Mouse (Mus musculus): ENCODE data around the gene Zfp423. TPM values are rescaled to one million over a fixed set of nuclear protein-coding genes. Genes with fewer than 3 reads are reported as not detected.
A peak's percentile ranks its signal among the peaks of the same experiment; 100 is the strongest.

Gene Zfp423
- total and polyA plus RNA-seq, 2 experiments from 2014 or later, result 18.4 to 34.6 TPM

DNA sequence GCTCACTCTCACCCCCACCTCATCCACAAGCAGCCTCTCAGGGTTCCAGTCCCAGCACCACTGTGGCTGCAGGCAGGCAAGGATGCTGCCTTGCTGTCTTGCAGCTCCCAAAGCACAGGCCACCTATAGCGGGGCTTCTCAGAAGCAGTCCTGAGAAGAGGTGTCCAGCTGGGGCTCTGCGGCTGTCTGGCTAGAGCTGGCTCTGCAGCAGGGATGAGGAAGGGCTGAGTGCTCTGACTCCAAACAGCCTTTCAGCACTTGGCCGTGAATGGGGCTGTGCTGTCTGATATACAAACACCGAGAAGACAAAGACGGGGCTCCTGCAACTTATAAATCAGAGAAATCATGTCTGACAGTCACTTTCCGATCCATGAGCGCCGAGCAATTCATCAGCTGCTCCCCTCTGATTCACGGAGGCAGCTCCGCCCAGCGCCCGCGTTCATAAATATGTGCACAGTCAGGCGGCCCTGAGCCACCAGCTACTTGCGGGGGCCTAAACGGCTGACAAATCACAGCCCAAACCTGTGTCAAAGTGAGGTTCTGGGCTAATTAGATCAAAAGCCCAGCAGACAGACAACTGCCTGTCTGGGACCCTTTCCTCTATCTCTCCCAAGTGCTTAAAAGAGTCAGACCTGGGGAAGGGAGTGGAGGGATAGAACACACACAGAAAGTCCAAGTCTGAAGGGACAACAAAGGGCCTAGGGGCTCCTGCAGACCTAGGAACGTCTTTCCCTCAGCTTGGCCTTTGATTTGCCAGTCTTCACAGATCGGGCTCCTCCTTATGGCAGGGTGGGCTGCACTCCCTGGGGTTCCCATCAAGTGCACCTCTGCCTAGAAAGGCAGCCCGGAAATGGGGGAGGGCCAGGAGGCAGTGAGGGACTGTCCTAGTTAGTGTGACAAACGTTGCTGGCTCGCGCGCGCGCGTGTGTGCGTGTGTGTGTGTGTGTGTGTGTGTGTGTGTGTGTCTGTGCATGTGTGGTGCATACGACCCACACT, 269.0 kb downstream of the Zfp423 start:
- WGBS, result 23% methylated on average over 28 of the region's 28 CpGs
- Histone ChIP-seq H3K4me3 (ENCODE audit: low read depth, low read length) (no peak overlapping the region), H3K36me3 (ENCODE audit: insufficient read depth) (no peaks in the 10 kb centered on the region), H3K9ac (peak overlapping the region; percentile 18), H3K27me3 (ENCODE audit: insufficient read depth, low read length) (no peaks in the 10 kb centered on the region), H3K4me2 (ENCODE audit: low read depth) (peak overlapping the region; percentile 40), H3K4me1 (ENCODE audit: insufficient read depth) (peaks cover 19% of the 10 kb centered on the region), H3K27ac (ENCODE audit: low read depth, low read length) (0 out of 2 replicates have a peak overlapping the region, but pooled peaks have one; percentile 10), H3K9me3 (ENCODE audit: low read length) (no peaks in the 10 kb centered on the region)
- peak; percentile 25 for ATAC-seq
- no peak for TF ChIP-seq CTCF (IDR thresholded peaks at IDR 0.05; ENCODE audit: low read depth)
- DNase-seq, result peak; percentile 67

GRCm38 (mm10) chr8:87689192-87689591, 270.2 kb downstream of the Zfp423 start:
- Histone ChIP-seq H3K27ac (ENCODE audit: low read depth, low read length) (no peak overlapping the region), H3K9ac (no peak overlapping the region), H3K27me3 (ENCODE audit: insufficient read depth, low read length) (no peaks in the 10 kb centered on the region), H3K4me1 (ENCODE audit: insufficient read depth) (peaks cover 23% of the 10 kb centered on the region), H3K4me3 (ENCODE audit: low read depth, low read length) (no peak overlapping the region), H3K36me3 (ENCODE audit: insufficient read depth) (no peaks in the 10 kb centered on the region), H3K9me3 (ENCODE audit: low read length) (no peaks in the 10 kb centered on the region), H3K4me2 (ENCODE audit: low read depth) (no peak overlapping the region)
- 34% methylated on average over 6 of the region's 6 CpGs for WGBS
- no peak for DNase-seq
- peak; percentile 51 for ATAC-seq
- TF ChIP-seq CTCF (IDR thresholded peaks at IDR 0.05; ENCODE audit: low read depth), result no peak

DNA sequence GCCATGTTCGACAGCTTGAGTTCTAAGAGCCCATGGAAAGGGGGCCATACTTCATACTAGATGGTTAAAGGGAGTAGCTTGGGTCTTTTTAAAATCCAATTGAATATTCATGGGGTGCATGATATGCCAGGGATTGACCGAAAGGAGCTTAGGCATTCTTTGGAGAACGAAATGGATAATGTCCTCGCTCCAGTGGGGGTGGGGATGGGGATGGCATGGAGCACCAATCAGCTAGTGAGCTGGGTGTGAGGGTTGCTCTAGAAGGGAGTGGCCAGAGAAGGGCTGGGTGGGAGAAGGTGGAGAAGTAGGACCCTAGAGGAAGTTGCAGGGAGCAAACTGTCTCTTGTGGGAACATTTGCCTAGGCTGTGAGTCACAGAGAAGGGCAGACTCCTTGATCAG, 271.0 kb downstream of the Zfp423 start:
- Histone ChIP-seq H3K9ac (no peak overlapping the region), H3K4me1 (ENCODE audit: insufficient read depth) (peaks cover 23% of the 10 kb centered on the region), H3K4me3 (ENCODE audit: low read depth, low read length) (no peak overlapping the region), H3K36me3 (ENCODE audit: insufficient read depth) (no peaks in the 10 kb centered on the region), H3K27me3 (ENCODE audit: insufficient read depth, low read length) (no peaks in the 10 kb centered on the region), H3K4me2 (ENCODE audit: low read depth) (no peak overlapping the region), H3K9me3 (ENCODE audit: low read length) (no peaks in the 10 kb centered on the region), H3K27ac (ENCODE audit: low read depth, low read length) (no peak overlapping the region)
- DNase-seq (no peak), ATAC-seq (no peak)
- 24% methylated on average over 4 of the region's 4 CpGs for WGBS
- TF ChIP-seq CTCF (IDR thresholded peaks at IDR 0.05; ENCODE audit: low read depth), result no peak

GRCm38 (mm10) chr8:87686986-87687698, 272.3 kb downstream of the Zfp423 start:
- 29% methylated on average over 10 of the region's 10 CpGs for WGBS
- Histone ChIP-seq H3K4me3 (ENCODE audit: low read depth, low read length) (no peak overlapping the region), H3K9ac (no peak overlapping the region), H3K4me1 (ENCODE audit: insufficient read depth) (peaks cover 23% of the 10 kb centered on the region), H3K27me3 (ENCODE audit: insufficient read depth, low read length) (no peaks in the 10 kb centered on the region), H3K9me3 (ENCODE audit: low read length) (no peaks in the 10 kb centered on the region), H3K4me2 (ENCODE audit: low read depth) (no peak overlapping the region), H3K27ac (ENCODE audit: low read depth, low read length) (no peak overlapping the region), H3K36me3 (ENCODE audit: insufficient read depth) (no peaks in the 10 kb centered on the region)
- ATAC-seq, result no peak; the same call in 1 of the 2 replicates
- no peak for TF ChIP-seq CTCF (IDR thresholded peaks at IDR 0.05; ENCODE audit: low read depth)
- DNase-seq, result no peak

DNA sequence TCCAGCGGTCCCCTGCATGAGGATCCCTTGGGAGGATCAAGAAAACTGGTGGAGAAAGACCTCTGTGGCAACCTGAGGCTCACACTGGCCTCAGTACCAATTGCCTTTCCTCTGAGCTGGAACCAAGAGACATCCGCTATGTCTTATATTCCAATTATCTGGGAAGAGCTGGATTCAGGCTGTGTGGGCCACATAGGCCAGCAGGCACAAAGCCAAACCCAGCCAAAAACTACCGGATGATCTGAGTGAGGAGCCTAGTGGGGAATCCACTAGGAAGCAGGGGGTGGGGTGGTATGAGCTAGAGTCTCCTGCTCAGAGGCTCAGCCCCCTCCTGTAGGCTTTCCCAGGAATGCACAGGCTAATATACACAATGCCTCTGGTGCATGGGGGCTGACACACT, 273.4 kb downstream of the Zfp423 start:
- DNase-seq, result no peak
- TF ChIP-seq CTCF (IDR thresholded peaks at IDR 0.05; ENCODE audit: low read depth), result no peak
- Histone ChIP-seq H3K9ac (no peak overlapping the region), H3K9me3 (ENCODE audit: low read length) (no peaks in the 10 kb centered on the region), H3K27me3 (ENCODE audit: insufficient read depth, low read length) (no peaks in the 10 kb centered on the region), H3K27ac (ENCODE audit: low read depth, low read length) (no peak overlapping the region), H3K36me3 (ENCODE audit: insufficient read depth) (no peaks in the 10 kb centered on the region), H3K4me1 (ENCODE audit: insufficient read depth) (peaks cover 23% of the 10 kb centered on the region), H3K4me3 (ENCODE audit: low read depth, low read length) (no peak overlapping the region), H3K4me2 (ENCODE audit: low read depth) (no peak overlapping the region)
- no peak for ATAC-seq
- 67% methylated on average over 3 of the region's 3 CpGs for WGBS

- no peaks in the 10 kb centered on the region for H3K36me3 ChIP-seq (ENCODE audit: insufficient read depth)
- no peak overlapping the region for H3K27ac ChIP-seq (ENCODE audit: low read depth, low read length)
- no peak for TF ChIP-seq CTCF (IDR thresholded peaks at IDR 0.05; ENCODE audit: low read depth)
- WGBS, result 21% methylated on average over 8 of the region's 8 CpGs
- peaks cover 20% of the 10 kb centered on the region for H3K4me1 ChIP-seq (ENCODE audit: insufficient read depth)
- no peaks in the 10 kb centered on the region for H3K9me3 ChIP-seq (ENCODE audit: low read length)
- H3K4me3 ChIP-seq (ENCODE audit: low read depth, low read length), result no peak overlapping the region
- ATAC-seq, result no peak; the same call in 1 of the 2 replicates
- no peak overlapping the region for H3K4me2 ChIP-seq (ENCODE audit: low read depth)
- no peak overlapping the region for H3K9ac ChIP-seq
- no peak for DNase-seq
- no peaks in the 10 kb centered on the region for H3K27me3 ChIP-seq (ENCODE audit: insufficient read depth, low read length)
Observed at GRCm38 (mm10) chr8:87685392-87685791, 274.0 kb downstream of the Zfp423 start.

DNA sequence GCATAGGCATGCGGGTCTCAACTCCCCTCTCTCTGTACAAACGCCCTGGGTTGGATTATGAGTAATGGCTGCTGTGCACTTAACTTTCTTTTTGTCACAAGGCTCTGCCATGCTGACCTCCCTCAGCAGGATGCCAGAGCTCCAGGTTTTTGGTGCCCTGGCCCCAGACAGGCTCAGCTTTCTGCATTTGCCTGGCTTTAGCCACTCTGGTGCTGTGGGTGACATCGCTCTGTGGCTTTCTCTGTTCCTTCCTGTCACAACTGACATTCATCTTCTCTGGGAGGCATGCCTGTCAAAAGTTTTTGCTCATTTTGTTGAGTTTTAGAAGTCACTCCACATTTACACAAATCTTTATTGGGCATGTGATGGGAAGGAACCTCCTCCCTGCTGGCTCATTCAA, 277.3 kb downstream of the Zfp423 start:
- 84% methylated on average over 3 of the region's 3 CpGs for WGBS
- Histone ChIP-seq H3K4me1 (ENCODE audit: insufficient read depth) (0 out of 2 replicates have a peak, but pooled peaks cover 4% of the 10 kb centered on the region), H3K4me3 (ENCODE audit: low read depth, low read length) (no peak overlapping the region), H3K9me3 (ENCODE audit: low read length) (no peaks in the 10 kb centered on the region), H3K9ac (no peak overlapping the region), H3K36me3 (ENCODE audit: insufficient read depth) (no peaks in the 10 kb centered on the region), H3K27me3 (ENCODE audit: insufficient read depth, low read length) (no peaks in the 10 kb centered on the region), H3K4me2 (ENCODE audit: low read depth) (no peak overlapping the region), H3K27ac (ENCODE audit: low read depth, low read length) (no peak overlapping the region)
- no peak for TF ChIP-seq CTCF (IDR thresholded peaks at IDR 0.05; ENCODE audit: low read depth)
- no peak for DNase-seq
- no peak for ATAC-seq

Measured in forebrain, postnatal 0 days (tissue).